Mouse (Mus musculus): Measurements from ENCODE around the gene Hnrnph1. TPM values are rescaled to one million over a fixed set of nuclear protein-coding genes. Genes with fewer than 3 reads are reported as not detected.
"Not testable (repeated sequence)": the region's sequence is repeated elsewhere in the genome, so short reads cannot be mapped to it uniquely, and the experiment has no call there.

Gene Hnrnph1
- polyA plus RNA-seq, 1 experiment from 2014 or later = 500 TPM

DNA sequence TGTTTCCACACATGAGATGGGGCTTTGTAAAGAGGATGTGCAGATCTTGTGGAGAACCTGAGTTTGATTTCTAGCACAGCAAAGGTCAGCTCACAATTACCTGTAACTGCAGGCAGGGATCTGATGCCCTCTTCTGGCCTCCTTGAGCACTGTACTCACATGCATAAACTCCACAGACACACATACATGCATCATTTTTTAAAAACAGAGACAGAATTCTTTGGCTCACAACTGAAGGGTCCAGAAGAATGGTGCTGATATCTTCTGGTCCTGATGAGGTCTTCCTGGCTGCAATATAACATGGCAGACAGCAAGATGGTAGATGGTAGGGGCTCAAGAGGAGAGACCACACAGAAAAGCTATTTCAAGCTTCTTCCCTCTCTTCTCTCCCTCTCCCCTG, 22.6 kb upstream of the Hnrnph1 start, which contains the start of gene Cby3:
Cby3 (plus strand) TSS at position 301 of the 400 bp plus-strand sequence.
- Histone ChIP-seq H3K9ac (replicated peaks; ENCODE audit: low read length) (no peak within 1 kb of the TSS), H3K4me1 (ENCODE audit: insufficient read depth, low read length) (0 out of 2 replicates have a peak, but pooled peaks cover 4% of the 10 kb centered on the region), H3K4me3 (ENCODE audit: low read length) (no peak within 1 kb of the TSS), H3K9me3 (ENCODE audit: low read length) (no peaks in the 10 kb centered on the region), H3K27ac (ENCODE audit: low read length) (peak within 1 kb of the TSS; percentile 85), H3K4me2 (replicated peaks; ENCODE audit: low read depth, low read length) (no peak within 1 kb of the TSS), H3K27me3 (ENCODE audit: insufficient read depth, low read length) (0 out of 2 replicates have a peak, but pooled peaks cover 2% of the 10 kb centered on the region), H3K36me3 (ENCODE audit: insufficient read depth, low read length) (no peaks in the 10 kb centered on the region)
- ATAC-seq (ENCODE audit: low FRiP score, low TSS enrichment) = no peak

GRCm38 (mm10) chr11:50354851-50355250, 21.9 kb upstream of the Hnrnph1 start:
- H3K4me3 ChIP-seq (ENCODE audit: low read length) = no peak overlapping the region
- 60% methylated on average over 3 of the region's 3 CpGs for WGBS
- no peak overlapping the region for H3K9ac ChIP-seq (replicated peaks; ENCODE audit: low read length)
- no peaks in the 10 kb centered on the region for H3K36me3 ChIP-seq (ENCODE audit: insufficient read depth, low read length)
- H3K4me1 ChIP-seq (ENCODE audit: insufficient read depth, low read length) = 0 out of 2 replicates have a peak, but pooled peaks cover 4% of the 10 kb centered on the region
- H3K27me3 ChIP-seq (ENCODE audit: insufficient read depth, low read length) = 0 out of 2 replicates have a peak, but pooled peaks cover 2% of the 10 kb centered on the region
- peak; percentile 87 for ATAC-seq (ENCODE audit: low FRiP score, low TSS enrichment)
- peak overlapping the region; percentile 85 for H3K27ac ChIP-seq (ENCODE audit: low read length)
- H3K4me2 ChIP-seq (replicated peaks; ENCODE audit: low read depth, low read length) = no peak overlapping the region
- no peaks in the 10 kb centered on the region for H3K9me3 ChIP-seq (ENCODE audit: low read length)

GRCm38 (mm10) chr11:50355395-50355794, 21.4 kb upstream of the Hnrnph1 start:
- Histone ChIP-seq H3K4me3 (ENCODE audit: low read length) (no peak overlapping the region), H3K27ac (ENCODE audit: low read length) (peak overlapping the region; percentile 85), H3K36me3 (ENCODE audit: insufficient read depth, low read length) (no peaks in the 10 kb centered on the region), H3K9ac (replicated peaks; ENCODE audit: low read length) (no peak overlapping the region), H3K9me3 (ENCODE audit: low read length) (no peaks in the 10 kb centered on the region), H3K27me3 (ENCODE audit: insufficient read depth, low read length) (0 out of 2 replicates have a peak, but pooled peaks cover 2% of the 10 kb centered on the region), H3K4me1 (ENCODE audit: insufficient read depth, low read length) (0 out of 2 replicates have a peak, but pooled peaks cover 4% of the 10 kb centered on the region), H3K4me2 (replicated peaks; ENCODE audit: low read depth, low read length) (no peak overlapping the region)
- WGBS = 43% methylated on average over 1 of the region's 1 CpGs
- no peak for ATAC-seq (ENCODE audit: low FRiP score, low TSS enrichment)

GRCm38 (mm10) chr11:50358950-50359861, 17.6 kb upstream of the Hnrnph1 start:
- no peaks in the 10 kb centered on the region for H3K9me3 ChIP-seq (ENCODE audit: low read length)
- peak; percentile 50 for ATAC-seq (ENCODE audit: low FRiP score, low TSS enrichment)
- 2% methylated on average over 74 of the region's 74 CpGs for WGBS
- H3K27ac ChIP-seq (ENCODE audit: low read length) = peak overlapping the region; percentile 84
- peak overlapping the region; percentile 75 for H3K9ac ChIP-seq (replicated peaks; ENCODE audit: low read length)
- peak overlapping the region; percentile 69 for H3K4me3 ChIP-seq (ENCODE audit: low read length)
- H3K27me3 ChIP-seq (ENCODE audit: insufficient read depth, low read length) = 0 out of 2 replicates have a peak, but pooled peaks cover 2% of the 10 kb centered on the region
- peak overlapping the region; percentile 92 for H3K4me2 ChIP-seq (replicated peaks; ENCODE audit: low read depth, low read length)
- H3K36me3 ChIP-seq (ENCODE audit: insufficient read depth, low read length) = no peaks in the 10 kb centered on the region
- H3K4me1 ChIP-seq (ENCODE audit: insufficient read depth, low read length) = 0 out of 2 replicates have a peak, but pooled peaks cover 4% of the 10 kb centered on the region

GRCm38 (mm10) chr11:50361282-50361681, 15.5 kb upstream of the Hnrnph1 start:
- H3K27ac ChIP-seq (ENCODE audit: low read length); H3K9me3 ChIP-seq (ENCODE audit: low read length); H3K4me1 ChIP-seq (ENCODE audit: insufficient read depth, low read length); H3K36me3 ChIP-seq (ENCODE audit: insufficient read depth, low read length); H3K4me3 ChIP-seq (ENCODE audit: low read length); H3K4me2 ChIP-seq (replicated peaks; ENCODE audit: low read depth, low read length); H3K27me3 ChIP-seq (ENCODE audit: insufficient read depth, low read length); H3K9ac ChIP-seq (replicated peaks; ENCODE audit: low read length); ATAC-seq (ENCODE audit: low FRiP score, low TSS enrichment): not testable (repeated sequence)
- WGBS = 100% methylated on average over 1 of the region's 1 CpGs

GRCm38 (mm10) chr11:50364548-50364947, 12.2 kb upstream of the Hnrnph1 start:
- Histone ChIP-seq H3K4me3 (ENCODE audit: low read length) (no peak overlapping the region), H3K36me3 (ENCODE audit: insufficient read depth, low read length) (no peaks in the 10 kb centered on the region), H3K27me3 (ENCODE audit: insufficient read depth, low read length) (no peaks in the 10 kb centered on the region), H3K4me2 (replicated peaks; ENCODE audit: low read depth, low read length) (no peak overlapping the region), H3K27ac (ENCODE audit: low read length) (no peak overlapping the region), H3K4me1 (ENCODE audit: insufficient read depth, low read length) (no peaks in the 10 kb centered on the region), H3K9me3 (ENCODE audit: low read length) (no peaks in the 10 kb centered on the region), H3K9ac (replicated peaks; ENCODE audit: low read length) (no peak overlapping the region)
- peak; percentile 76 for ATAC-seq (ENCODE audit: low FRiP score, low TSS enrichment)
- 6% methylated on average over 4 of the region's 4 CpGs for WGBS

GRCm38 (mm10) chr11:50365322-50365721, 11.5 kb upstream of the Hnrnph1 start:
- Histone ChIP-seq H3K9me3 (ENCODE audit: low read length) (no peaks in the 10 kb centered on the region), H3K4me2 (replicated peaks; ENCODE audit: low read depth, low read length) (no peak overlapping the region), H3K36me3 (ENCODE audit: insufficient read depth, low read length) (no peaks in the 10 kb centered on the region), H3K27me3 (ENCODE audit: insufficient read depth, low read length) (no peaks in the 10 kb centered on the region), H3K4me1 (ENCODE audit: insufficient read depth, low read length) (no peaks in the 10 kb centered on the region), H3K27ac (ENCODE audit: low read length) (no peak overlapping the region), H3K4me3 (ENCODE audit: low read length) (no peak overlapping the region), H3K9ac (replicated peaks; ENCODE audit: low read length) (no peak overlapping the region)
- no peak for ATAC-seq (ENCODE audit: low FRiP score, low TSS enrichment)

DNA sequence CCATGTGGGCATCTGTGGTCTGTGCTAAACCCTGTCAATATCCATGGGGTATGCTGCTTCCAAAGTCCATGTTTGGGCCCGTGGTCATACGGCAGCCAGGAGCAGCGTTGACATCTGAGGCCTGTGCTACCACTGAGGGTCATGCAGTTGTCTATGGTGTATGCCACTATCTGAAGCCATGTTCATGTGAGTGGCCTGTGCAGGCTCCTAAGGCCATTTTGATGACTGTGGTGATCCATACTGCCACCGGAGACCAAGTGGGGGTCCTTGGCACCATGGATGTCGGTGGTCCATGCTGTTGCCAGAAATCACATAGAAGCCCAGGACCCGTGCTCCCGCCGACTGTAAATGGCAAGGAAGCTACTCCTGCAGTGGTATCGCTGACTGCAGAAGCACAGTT, 9.3 kb upstream of the Hnrnph1 start:
- WGBS = 94% methylated on average over 9 of the region's 9 CpGs
- Histone ChIP-seq H3K4me1 (ENCODE audit: insufficient read depth, low read length) (no peaks in the 10 kb centered on the region), H3K9ac (replicated peaks; ENCODE audit: low read length) (no peak overlapping the region), H3K4me3 (ENCODE audit: low read length) (no peak overlapping the region), H3K4me2 (replicated peaks; ENCODE audit: low read depth, low read length) (no peak overlapping the region), H3K27ac (ENCODE audit: low read length) (no peak overlapping the region), H3K27me3 (ENCODE audit: insufficient read depth, low read length) (no peaks in the 10 kb centered on the region), H3K36me3 (ENCODE audit: insufficient read depth, low read length) (no peaks in the 10 kb centered on the region), H3K9me3 (ENCODE audit: low read length) (no peaks in the 10 kb centered on the region)
- ATAC-seq (ENCODE audit: low FRiP score, low TSS enrichment) = no peak

DNA sequence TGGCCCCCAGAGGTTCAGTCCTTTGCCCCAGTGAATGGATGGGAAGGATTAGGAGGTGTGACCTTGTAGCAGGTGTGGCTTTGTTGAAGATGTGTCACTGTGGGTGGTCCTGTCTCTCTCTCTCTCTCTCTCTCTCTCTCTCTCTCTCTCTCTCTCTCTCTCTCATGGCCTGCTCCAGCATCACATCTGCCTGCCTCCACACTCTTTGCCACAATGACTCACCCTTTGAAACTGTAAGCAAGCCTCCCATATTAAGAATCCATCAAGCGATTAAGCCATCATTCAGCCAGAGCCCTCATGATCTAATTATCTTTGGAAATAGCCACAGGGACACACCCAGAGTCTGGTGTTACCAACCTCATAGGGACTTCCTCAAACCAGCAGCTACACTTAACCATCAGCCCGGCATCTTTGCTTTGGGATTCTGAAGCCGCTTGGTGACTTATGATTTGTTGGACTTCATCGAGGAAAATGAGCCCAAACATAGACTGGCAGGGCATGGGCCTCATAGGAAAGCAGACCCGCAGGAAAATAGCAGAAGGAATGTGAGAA, 7.4 kb upstream of the Hnrnph1 start:
- no peak for ATAC-seq (ENCODE audit: low FRiP score, low TSS enrichment)
- Histone ChIP-seq H3K4me2 (replicated peaks; ENCODE audit: low read depth, low read length) (no peak overlapping the region), H3K27me3 (ENCODE audit: insufficient read depth, low read length) (no peaks in the 10 kb centered on the region), H3K27ac (ENCODE audit: low read length) (no peak overlapping the region), H3K4me3 (ENCODE audit: low read length) (no peak overlapping the region), H3K36me3 (ENCODE audit: insufficient read depth, low read length) (no peaks in the 10 kb centered on the region), H3K4me1 (ENCODE audit: insufficient read depth, low read length) (no peaks in the 10 kb centered on the region), H3K9ac (replicated peaks; ENCODE audit: low read length) (no peak overlapping the region), H3K9me3 (ENCODE audit: low read length) (no peaks in the 10 kb centered on the region)
- WGBS = 85% methylated on average over 5 of the region's 5 CpGs

- Histone ChIP-seq H3K27me3 (ENCODE audit: insufficient read depth, low read length) (no peaks in the 10 kb centered on the region), H3K9me3 (ENCODE audit: low read length) (no peaks in the 10 kb centered on the region), H3K9ac (replicated peaks; ENCODE audit: low read length) (peak overlapping the region; percentile 69), H3K27ac (ENCODE audit: low read length) (no peak overlapping the region), H3K4me3 (ENCODE audit: low read length) (peak overlapping the region; percentile 46), H3K4me1 (ENCODE audit: insufficient read depth, low read length) (peaks cover 3% of the 10 kb centered on the region; the same call in 1 of the 2 replicates), H3K36me3 (ENCODE audit: insufficient read depth, low read length) (no peaks in the 10 kb centered on the region), H3K4me2 (replicated peaks; ENCODE audit: low read depth, low read length) (peak overlapping the region; percentile 65)
- WGBS = 64% methylated on average over 4 of the region's 4 CpGs
- ATAC-seq (ENCODE audit: low FRiP score, low TSS enrichment) = 0 out of 2 replicates have a peak, but pooled peaks have one; percentile 44
Measured at GRCm38 (mm10) chr11:50370969-50371368, 5.8 kb upstream of the Hnrnph1 start.

Measured in kidney, embryonic 16.5 days (tissue).